Mouse (Mus musculus) cerebellum, postnatal 14 days (tissue): ENCODE measurements around the gene Tmem212.

Experiments used
- DNase-seq, 2 experiments: peaks; one replicate each; pipeline ENCODE4 v3.0.0; 2021; ENCODE audit warnings: mixed read lengths in 2 of 2

Gene Tmem212

DNA sequence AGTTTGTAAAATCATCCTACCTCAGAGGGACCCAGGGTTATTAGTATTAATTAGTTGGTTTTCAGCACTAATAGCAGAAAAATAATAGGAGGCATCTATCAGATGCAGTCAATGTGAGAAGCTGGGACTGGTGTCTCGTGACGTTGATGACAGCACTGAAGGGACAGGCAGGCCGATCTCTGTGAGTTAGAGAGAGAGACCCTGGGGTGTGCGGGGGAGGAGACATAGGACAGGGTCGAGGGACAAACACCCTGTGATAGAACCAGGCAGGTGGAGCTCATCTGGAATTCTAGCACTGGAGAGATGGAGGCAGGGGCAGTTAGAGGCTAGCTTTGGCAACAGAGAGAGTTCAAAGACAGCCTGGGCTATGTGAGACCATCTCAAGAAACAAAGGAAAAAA is 53.3 kb downstream of the Tmem212 start:
- no peak for DNase-seq

- DNase-seq, result no peak
Observed at GRCm38 (mm10) chr3:27840311-27840710, 55.9 kb downstream of the Tmem212 start.

GRCm38 (mm10) chr3:27839795-27840194 is 56.4 kb downstream of the Tmem212 start:
- DNase-seq, result no peak

DNA sequence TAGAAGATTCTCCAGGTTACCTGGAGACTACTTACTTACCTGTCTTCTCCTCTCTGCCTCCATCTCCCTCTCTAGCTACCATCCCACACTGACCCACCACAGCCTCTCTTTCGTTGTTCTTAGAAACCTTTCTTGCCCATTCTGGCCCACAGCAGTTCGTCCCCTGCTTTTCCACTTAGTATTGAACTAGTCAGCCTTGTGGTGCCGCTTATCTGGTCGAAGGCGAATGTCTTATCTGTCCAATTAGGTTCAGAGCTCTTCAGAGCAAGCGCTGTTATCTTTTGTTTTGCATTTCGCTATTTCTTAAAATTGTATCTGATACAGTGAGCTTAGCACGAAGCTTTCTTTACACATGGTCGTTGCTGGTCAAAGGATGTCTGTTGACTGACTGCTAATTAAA is 56.9 kb downstream of the Tmem212 start:
- DNase-seq, result no peak

DNA sequence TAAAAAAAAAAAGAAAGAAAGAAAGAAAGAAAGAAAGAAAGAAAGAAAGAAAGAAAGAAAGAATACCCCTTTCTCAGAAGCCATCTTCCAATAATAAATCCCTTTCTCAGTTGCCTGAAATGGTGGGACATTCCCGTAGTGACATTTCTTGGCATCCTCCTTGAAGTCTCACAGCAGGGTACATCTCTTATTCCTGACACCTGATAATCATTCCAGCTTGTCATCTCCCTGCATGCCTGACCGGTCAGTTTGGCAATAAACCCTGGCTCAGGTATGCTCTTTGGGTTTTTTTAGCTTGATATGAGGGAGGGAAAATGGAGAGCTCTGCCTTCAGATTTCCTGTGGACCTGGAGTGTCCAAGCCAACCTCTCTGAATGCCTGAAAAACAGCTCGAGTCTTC is 59.9 kb downstream of the Tmem212 start:
- DNase-seq, result peak; percentile 64 to 76

GRCm38 (mm10) chr3:27835786-27836185 is 60.4 kb downstream of the Tmem212 start:
- DNase-seq, result no peak

- DNase-seq, result no peak
Observed at GRCm38 (mm10) chr3:27828755-27829154, 67.4 kb downstream of the Tmem212 start.

DNA sequence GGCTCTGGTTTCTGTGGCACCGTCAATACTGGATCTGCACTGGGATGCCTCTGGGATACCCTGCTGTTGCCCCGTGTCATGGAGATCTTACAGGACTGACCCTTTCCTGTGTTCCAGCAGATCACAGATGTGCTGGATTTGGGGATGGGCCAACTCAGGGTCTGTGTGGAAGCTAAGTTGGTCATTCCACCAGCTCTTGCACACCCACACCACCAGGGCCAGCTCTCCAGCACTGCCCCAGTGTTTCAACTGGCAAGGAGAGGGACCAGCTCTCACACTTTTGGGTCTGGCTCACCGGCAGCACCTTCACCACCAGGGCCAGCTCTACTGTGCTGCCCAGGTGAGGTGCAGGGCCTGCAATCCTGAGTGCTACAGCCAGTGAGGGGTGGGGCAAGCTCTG is 68.9 kb downstream of the Tmem212 start:
- no peak for DNase-seq

GRCm38 (mm10) chr3:27825985-27826384 is 70.2 kb downstream of the Tmem212 start:
- no peak for DNase-seq
